Comparison of ENCODE assay signal across 8 mouse cellular contexts in the genomic region with DNA sequence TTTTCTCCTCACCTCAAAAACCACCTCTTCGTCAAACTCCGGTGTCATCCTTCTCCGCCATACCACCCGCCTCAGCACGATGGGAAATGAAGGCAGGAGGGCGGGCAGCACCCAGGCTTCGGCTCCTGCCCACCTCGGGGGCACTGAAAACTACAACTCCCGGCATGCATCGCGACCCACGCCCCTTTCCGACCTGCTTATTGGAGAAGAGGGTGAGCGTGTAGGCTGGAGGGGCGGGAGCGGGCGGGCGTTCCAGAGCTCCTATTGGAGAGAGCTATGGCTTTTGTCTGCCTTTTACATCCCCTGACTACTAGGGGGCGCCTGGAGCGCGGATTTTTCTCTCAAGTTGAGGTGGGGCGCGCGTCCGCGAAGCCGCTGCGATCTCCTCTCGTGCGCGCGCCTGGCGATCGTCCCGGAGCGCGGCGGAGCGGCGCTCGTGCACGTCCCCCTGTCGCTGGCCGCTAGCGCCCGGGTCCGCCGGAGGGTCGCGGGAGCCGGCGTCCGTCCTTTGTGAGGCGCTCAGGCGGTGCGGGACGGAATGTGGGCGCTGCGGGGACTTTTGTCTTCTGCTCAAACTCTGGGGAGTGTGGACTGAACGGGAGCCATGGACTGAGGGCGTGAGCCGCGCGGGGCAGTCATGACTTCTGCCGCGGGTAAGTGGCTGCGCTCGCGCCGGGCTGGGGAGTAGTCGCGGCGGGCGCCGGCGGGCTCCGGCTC. TPM values are rescaled to one million over a fixed set of nuclear protein-coding genes. Genes with fewer than 3 reads are reported as not detected.
DNase-seq lines count a peak whose midpoint lies in the region; ATAC-seq and TF ChIP-seq lines count a peak whose summit lies in the region.

A gene (minus strand): TSS at position 160 of the 717 bp plus-strand sequence.
A gene (plus strand): TSS at position 344 of the 717 bp plus-strand sequence.

- H3K27me3 ChIP-seq in heart, embryonic 12.5 days (replicated peaks) = no peaks in the 10 kb centered on the region
- no peaks in the 10 kb centered on the region for H3K27me3 ChIP-seq in kidney, postnatal 0 days (ENCODE audit: insufficient read depth, low read length)
- H3K27me3 ChIP-seq in liver, embryonic 11.5 days (replicated peaks; ENCODE audit: control insufficient read depth, insufficient read depth, low read length) = no peaks in the 10 kb centered on the region
- no peaks in the 10 kb centered on the region for H3K27me3 ChIP-seq in stomach, embryonic 14.5 days (ENCODE audit: control insufficient read depth, insufficient read depth, low read length)

- H3K27ac ChIP-seq in heart, embryonic 12.5 days (ENCODE audit: poor library complexity, severe bottlenecking) = peak within 1 kb of the TSS; percentile 62
- H3K27ac ChIP-seq in kidney, postnatal 0 days = peak within 1 kb of the TSS; percentile 75
- H3K27ac ChIP-seq in liver, embryonic 11.5 days (ENCODE audit: low read depth, low read length) = peak within 1 kb of the TSS; percentile 37; the same call in 1 of the 2 replicates
- H3K27ac ChIP-seq in stomach, embryonic 14.5 days (ENCODE audit: low read length) = peak within 1 kb of the TSS; percentile 74

- WGBS in heart, embryonic 12.5 days = under 1% methylated on average over 77 of the region's 77 CpGs
- WGBS in kidney, postnatal 0 days = 0% methylated on average over 69 of the region's 77 CpGs
- WGBS in liver, embryonic 11.5 days = under 1% methylated on average over 77 of the region's 77 CpGs
- under 1% methylated on average over 74 of the region's 77 CpGs for WGBS in stomach, embryonic 14.5 days

- peak; percentile 92 for ATAC-seq in erythroid progenitor cell, adult 5-6 weeks (replicated peaks; ENCODE audit: low FRiP score, poor library complexity, severe bottlenecking)
- peak; percentile 99 for ATAC-seq in heart, embryonic 12.5 days (ENCODE audit: insufficient number of reproducible peaks, low FRiP score)
- ATAC-seq in kidney, postnatal 0 days (replicated peaks; ENCODE audit: low FRiP score, low read depth) = peak; percentile 99
- peak; percentile 97 for ATAC-seq in liver, embryonic 11.5 days (replicated peaks; ENCODE audit: low FRiP score)
- ATAC-seq in stomach, embryonic 14.5 days (ENCODE audit: insufficient number of reproducible peaks, insufficient read depth, low FRiP score, low read depth) = peak; percentile 98

- H3K4me2 ChIP-seq in heart, embryonic 12.5 days = peak within 1 kb of the TSS; percentile 79
- peak within 1 kb of the TSS; percentile 59 for H3K4me2 ChIP-seq in kidney, postnatal 0 days (ENCODE audit: low read length)
- peak within 1 kb of the TSS; percentile 86 for H3K4me2 ChIP-seq in liver, embryonic 11.5 days
- peak within 1 kb of the TSS; percentile 71 for H3K4me2 ChIP-seq in stomach, embryonic 14.5 days (replicated peaks; ENCODE audit: low read depth, low read length)

- peaks cover 10% of the 10 kb centered on the region for H3K4me1 ChIP-seq in heart, embryonic 12.5 days (replicated peaks)
- no peaks in the 10 kb centered on the region for H3K4me1 ChIP-seq in kidney, postnatal 0 days (replicated peaks; ENCODE audit: insufficient read depth, low read length)
- peaks cover 14% of the 10 kb centered on the region for H3K4me1 ChIP-seq in liver, embryonic 11.5 days (replicated peaks; ENCODE audit: control insufficient read depth, insufficient read depth, low read length)
- H3K4me1 ChIP-seq in stomach, embryonic 14.5 days (ENCODE audit: control insufficient read depth, insufficient read depth, low read length) = peaks cover 7% of the 10 kb centered on the region; the same call in 1 of the 2 replicates

- TF ChIP-seq CTCF in kidney, postnatal 0 days (IDR thresholded peaks at IDR 0.05; ENCODE audit: low read depth) = peak; percentile 78

- peak within 1 kb of the TSS; percentile 88 for H3K9ac ChIP-seq in heart, embryonic 12.5 days
- peak within 1 kb of the TSS; percentile 88 for H3K9ac ChIP-seq in kidney, postnatal 0 days (ENCODE audit: low read depth, low read length)
- H3K9ac ChIP-seq in liver, embryonic 11.5 days (ENCODE audit: low read depth, low read length) = peak within 1 kb of the TSS; percentile 88
- H3K9ac ChIP-seq in stomach, embryonic 14.5 days (replicated peaks; ENCODE audit: low read depth, low read length) = peak within 1 kb of the TSS; percentile 64

- H3K36me3 ChIP-seq in heart, embryonic 12.5 days = peaks cover 2% of the 10 kb centered on the region; the same call in 1 of the 2 replicates
- H3K36me3 ChIP-seq in kidney, postnatal 0 days (ENCODE audit: insufficient read depth, low read length) = no peaks in the 10 kb centered on the region
- H3K36me3 ChIP-seq in liver, embryonic 11.5 days (ENCODE audit: control insufficient read depth, insufficient read depth, low read length) = peaks cover 3% of the 10 kb centered on the region; the same call in 1 of the 2 replicates
- peaks cover 1% of the 10 kb centered on the region for H3K36me3 ChIP-seq in stomach, embryonic 14.5 days (ENCODE audit: control insufficient read depth, insufficient read depth, low read length)

- no peaks in the 10 kb centered on the region for H3K9me3 ChIP-seq in heart, embryonic 12.5 days (replicated peaks)
- H3K9me3 ChIP-seq in kidney, postnatal 0 days (replicated peaks; ENCODE audit: low read length) = no peaks in the 10 kb centered on the region
- no peaks in the 10 kb centered on the region for H3K9me3 ChIP-seq in liver, embryonic 11.5 days (ENCODE audit: control insufficient read depth, low read length)
- H3K9me3 ChIP-seq in stomach, embryonic 14.5 days (ENCODE audit: control insufficient read depth, low read depth, low read length) = no peaks in the 10 kb centered on the region

- peak; percentile 100 for DNase-seq in CD4-positive helper T cell, adult 2 months (ENCODE audit: low read depth, low spot score)
- peak; percentile 99 for DNase-seq in brain, embryonic 18.5 days (ENCODE audit: low read depth, low spot score)
- peak; percentile 99 for DNase-seq in kidney, postnatal 0 days (ENCODE audit: low spot score)
- DNase-seq in liver, embryonic 11.5 days (ENCODE audit: low spot score) = peak; percentile 99
- peak; percentile 99 for DNase-seq in naive thymus-derived CD4-positive, alpha-beta T cell, adult 2 months (ENCODE audit: low read depth)

- H3K4me3 ChIP-seq in heart, embryonic 12.5 days = peak within 1 kb of the TSS; percentile 89
- H3K4me3 ChIP-seq in kidney, postnatal 0 days (replicated peaks; ENCODE audit: low read depth, low read length) = peak within 1 kb of the TSS; percentile 91
- H3K4me3 ChIP-seq in liver, embryonic 11.5 days (ENCODE audit: low read depth, low read length) = peak within 1 kb of the TSS; percentile 88
- H3K4me3 ChIP-seq in stomach, embryonic 14.5 days (ENCODE audit: low read depth, low read length) = peak within 1 kb of the TSS; percentile 80

RNA-seq across cellular contexts. Expression of the first gene that starts in this region (rescaled TPM):
- 18.0 and 25.6 TPM in 2 replicates for total RNA-seq in erythroid progenitor cell, adult 5-6 weeks (2015; ENCODE audit: low replicate concordance)
- 20.4 and 20.5 TPM in 2 replicates for total RNA-seq in erythroid progenitor cell, adult 5-6 weeks (2017; ENCODE audit: low replicate concordance)
- polyA plus RNA-seq in heart, embryonic 12.5 days (2016; fragmentation: Nextera tagmentation; extraction: Ambion mirVana) = 29.4 and 30.5 TPM in 2 replicates
- 20.8 and 22.0 TPM in 2 replicates for polyA plus RNA-seq in kidney, postnatal 0 days (2015; fragmentation: Nextera tagmentation; extraction: Ambion mirVana)
- 18.9 and 19.7 TPM in 2 replicates for polyA plus RNA-seq in liver, embryonic 11.5 days (2014; fragmentation: Nextera tagmentation; extraction: Ambion mirVana)
- polyA plus RNA-seq in stomach, embryonic 14.5 days (2014; fragmentation: Nextera tagmentation; extraction: Ambion mirVana) = 29.7 and 33.7 TPM in 2 replicates

RNA-seq across cellular contexts. Expression of the second gene that starts in this region (rescaled TPM):
- 7.9 and 13.0 TPM in 2 replicates for total RNA-seq in erythroid progenitor cell, adult 5-6 weeks (2015; ENCODE audit: low replicate concordance)
- total RNA-seq in erythroid progenitor cell, adult 5-6 weeks (2017; ENCODE audit: low replicate concordance) = 9.4 and 13.7 TPM in 2 replicates
- 3.7 and 4.0 TPM in 2 replicates for polyA plus RNA-seq in heart, embryonic 12.5 days (2016; fragmentation: Nextera tagmentation; extraction: Ambion mirVana)
- polyA plus RNA-seq in kidney, postnatal 0 days (2015; fragmentation: Nextera tagmentation; extraction: Ambion mirVana) = 2.3 TPM in 2 replicates
- polyA plus RNA-seq in liver, embryonic 11.5 days (2014; fragmentation: Nextera tagmentation; extraction: Ambion mirVana) = 5.5 and 6.4 TPM in 2 replicates
- 4.0 and 4.6 TPM in 2 replicates for polyA plus RNA-seq in stomach, embryonic 14.5 days (2014; fragmentation: Nextera tagmentation; extraction: Ambion mirVana)

Comparison
In these comparisons a context has a peak if more than half of its experiments do, and no peak if none do; other contexts are left out.
1. Peak in every context shown above with its lines: DNase-seq, ATAC-seq, H3K4me3 ChIP-seq and H3K27ac ChIP-seq.